Mouse (Mus musculus) cerebellum, adult 2 months (tissue): Measurements from ENCODE around the gene Faim. TPM values are rescaled to one million over a fixed set of nuclear protein-coding genes. Genes with fewer than 3 reads are reported as not detected.

Source experiments
- DNase-seq, 2 experiments: peaks; one replicate each; pipeline ENCODE4 v3.0.0; 2021
- H3K27ac ChIP-seq: fragments of 200-500 bp; 2 replicates; pipeline ENCODE4 v1.5.1; 2012; ENCODE audit warnings: low read length, control low read depth, inconsistent platforms; ENCODE audit not compliant: insufficient read depth
- H3K27me3 ChIP-seq: fragments of 200-500 bp; 2 replicates; pipeline ENCODE4 v1.6.1; 2012; ENCODE audit warnings: inconsistent platforms, mild to moderate bottlenecking, low read length, moderate library complexity; ENCODE audit not compliant: control insufficient read depth, insufficient read depth
- H3K4me1 ChIP-seq: fragments of 200-500 bp; 2 replicates; pipeline ENCODE4 v1.6.1; 2011; ENCODE audit warnings: low read length; ENCODE audit not compliant: control insufficient read depth, insufficient read depth
- H3K4me3 ChIP-seq: fragments of 200-500 bp; replicated peaks from 2 replicates; pipeline ENCODE3; 2011; ENCODE audit warnings: mild to moderate bottlenecking, low read depth, low read length, control low read depth; ENCODE audit not compliant: insufficient read depth
- CTCF ChIP-seq: fragments of 200-500 bp; IDR thresholded peaks from 2 replicates; pipeline ENCODE4 v1.5.1; 2011; ENCODE audit warnings: low read depth, mild to moderate bottlenecking, control low read depth, low read length, moderate library complexity, borderline replicate concordance; ENCODE audit not compliant: insufficient read depth
- POLR2A ChIP-seq: fragments of 200-500 bp; IDR thresholded peaks from 2 replicates; pipeline ENCODE4 v1.6.1; 2011; ENCODE audit warnings: low read length, control low read depth, borderline replicate concordance; ENCODE audit not compliant: insufficient read depth
- WGBS: fragments of 180-500 bp; shearing (Covaris S2); methylation state at CpG from one replicate; pipeline ENCODE4 v1.1.7; 2018; 5-methylcytosine and 5-hydroxymethylcytosine counted together
- polyA plus RNA-seq: library from polyadenylated mRNA; depleted of rRNA; stranded (reverse); fragments of >200 nt; gene quantifications from 2 replicates; pipeline ENCODE4 v1.2.3, GENCODE M21; 2012; rRNA removed

Faim gene
- polyA plus RNA-seq: 37.7 and 37.8 TPM in 2 replicates

- H3K4me3 ChIP-seq: peak within 1 kb of the TSS; percentile 75
- WGBS: 2% methylated on average over 44 of the region's 45 CpGs
- no peaks in the 10 kb centered on the region; the same call in 1 of the 2 replicates for H3K4me1 ChIP-seq
- peak; percentile 89 for TF ChIP-seq POLR2A
- TF ChIP-seq CTCF: no peak
- peak; percentile 99 to 100 for DNase-seq
- peak within 1 kb of the TSS; percentile 69; the same call in 1 of the 2 replicates for H3K27ac ChIP-seq
- H3K27me3 ChIP-seq: no peaks in the 10 kb centered on the region
These were observed at the start of gene Faim for GRCm38 (mm10) chr9:98985800-98986475. Faim (plus strand) TSS chr9:98986373.

GRCm38 (mm10) chr9:98939290-98939689, 46.9 kb upstream of the Faim start:
- TF ChIP-seq POLR2A (no peak), CTCF (peak; percentile 22; the same call in 1 of the 2 replicates)
- no peaks in the 10 kb centered on the region for H3K4me1 ChIP-seq
- WGBS: 16% methylated on average over 2 of the region's 2 CpGs

GRCm38 (mm10) chr9:98952171-98953050, 33.8 kb upstream of the Faim start:
- TF ChIP-seq POLR2A (no peak), CTCF (no peak)
- no peak overlapping the region for H3K4me3 ChIP-seq
- no peaks in the 10 kb centered on the region for H3K4me1 ChIP-seq
- WGBS: 2% methylated on average over 40 of the region's 40 CpGs
- H3K27me3 ChIP-seq: peaks cover 24% of the 10 kb centered on the region; the same call in 1 of the 2 replicates
- peak in 1 of 2 experiments; percentile 18 for DNase-seq
- H3K27ac ChIP-seq: no peak overlapping the region

More at GRCm38 (mm10) chr9:98939290-98939689, 46.9 kb upstream of the Faim start:
- no peak overlapping the region for H3K27ac ChIP-seq
- no peaks in the 10 kb centered on the region; the same call in 1 of the 2 replicates for H3K27me3 ChIP-seq
- H3K4me3 ChIP-seq: no peak overlapping the region
- DNase-seq: no peak

- Histone ChIP-seq H3K27me3 (peaks cover 30% of the 10 kb centered on the region; the same call in 1 of the 2 replicates), H3K27ac (no peak overlapping the region), H3K4me3 (no peak overlapping the region), H3K4me1 (no peaks in the 10 kb centered on the region)
- no peak for TF ChIP-seq POLR2A
- no peak for TF ChIP-seq CTCF
- WGBS: 18% methylated on average over 4 of the region's 4 CpGs
- DNase-seq: no peak
These were observed 32.9 kb upstream of the Faim start for GRCm38 (mm10) chr9:98953291-98953690.

- no peak for DNase-seq
- 7% methylated on average over 9 of the region's 9 CpGs for WGBS
These were observed 32.3 kb upstream of the Faim start for GRCm38 (mm10) chr9:98953830-98954229.

GRCm38 (mm10) chr9:98954391-98955102, 31.6 kb upstream of the Faim start:
- Histone ChIP-seq H3K27me3 (peaks cover 32% of the 10 kb centered on the region; the same call in 1 of the 2 replicates), H3K4me3 (no peak overlapping the region), H3K4me1 (no peaks in the 10 kb centered on the region), H3K27ac (no peak overlapping the region)
- WGBS: 3% methylated on average over 33 of the region's 33 CpGs
- no peak for TF ChIP-seq CTCF
- TF ChIP-seq POLR2A: no peak
- DNase-seq: peak in 1 of 2 experiments; percentile 39

More at GRCm38 (mm10) chr9:98953830-98954229, 32.3 kb upstream of the Faim start:
- H3K27me3 ChIP-seq: peaks cover 30% of the 10 kb centered on the region; the same call in 1 of the 2 replicates
- H3K4me1 ChIP-seq: no peaks in the 10 kb centered on the region
- TF ChIP-seq CTCF: no peak
- TF ChIP-seq POLR2A: no peak
- no peak overlapping the region for H3K27ac ChIP-seq
- no peak overlapping the region for H3K4me3 ChIP-seq

GRCm38 (mm10) chr9:98955103-98955715, 31.0 kb upstream of the Faim start, which contains the start of gene Foxl2:
Foxl2 (plus strand) TSS chr9:98955288.
- Histone ChIP-seq H3K4me1 (no peaks in the 10 kb centered on the region), H3K4me3 (peak within 1 kb of the TSS; percentile 25), H3K27ac (no peak within 1 kb of the TSS), H3K27me3 (peaks cover 32% of the 10 kb centered on the region; the same call in 1 of the 2 replicates)
- DNase-seq: no peak
- WGBS: under 1% methylated on average over 53 of the region's 58 CpGs
- no peak for TF ChIP-seq POLR2A
- no peak for TF ChIP-seq CTCF
